Mouse (Mus musculus) lung, embryonic 16.5 days (tissue): Measurements from ENCODE around the gene Hist2h2ac. TPM values are rescaled to one million over a fixed set of nuclear protein-coding genes. Genes with fewer than 3 reads are reported as not detected.

Experiments
- microRNA-seq: library from miRNA; unstranded; fragments of <30 nt; microRNA quantifications from one replicate; pipeline ENCODE4, GENCODE M21; 2016
- polyA plus RNA-seq: library from polyadenylated mRNA; unstranded; fragments of >200 nt; fragmentation: Nextera tagmentation; extraction: Ambion mirVana; gene quantifications from 2 replicates; pipeline ENCODE4 v1.2.1, GENCODE M21; 2015

The Hist2h2ac gene
- polyA plus RNA-seq, 1 experiment from 2014 or later = 9.0 TPM

Small RNA genes lying within 50 kb of the gene (microRNA-seq; reads per million reads assigned to microRNA genes)
- gene Gm44492 (not detected), gene Gm47311 (not detected), gene Gm47313 (not detected)

Other genes with a start within 250 kb of the Hist2h2ac start
- 24.0 and 25.3 TPM in 2 replicates for gene Plekho1, start 224.9 kb downstream of the Hist2h2ac start, polyA plus RNA-seq
- gene Vps45, start 162.4 kb downstream of the Hist2h2ac start, polyA plus RNA-seq = 39.6 and 39.8 TPM in 2 replicates
- gene Otud7b, start 116.4 kb downstream of the Hist2h2ac start, polyA plus RNA-seq = 18.8 and 22.9 TPM in 2 replicates
- gene Mtmr11, start 58.9 kb downstream of the Hist2h2ac start, polyA plus RNA-seq = 13.0 and 14.0 TPM in 2 replicates
- 143 and 167 TPM in 2 replicates for gene Sf3b4, start 48.5 kb downstream of the Hist2h2ac start, polyA plus RNA-seq
- 2.3 and 2.6 TPM in 2 replicates for gene Sv2a, start 39.7 kb downstream of the Hist2h2ac start, polyA plus RNA-seq
- 51.4 and 51.6 TPM in 2 replicates for gene Bola1, start 1.2 kb downstream of the Hist2h2ac start, polyA plus RNA-seq
- gene Hist2h2ab, start 1.0 kb downstream of the Hist2h2ac start, polyA plus RNA-seq = 1.3 and 1.9 TPM in 2 replicates
- 7.5 and 8.8 TPM in 2 replicates for gene Hist2h2be, start 239 bp upstream of the Hist2h2ac start, polyA plus RNA-seq
- gene Hist2h3c2, start 18.2 kb upstream of the Hist2h2ac start, polyA plus RNA-seq = 3.6 and 4.7 TPM in 2 replicates
- 37.6 and 61.6 TPM in 2 replicates for gene Hist2h2aa2, start 19.4 kb upstream of the Hist2h2ac start, polyA plus RNA-seq
- 16.9 and 21.5 TPM in 2 replicates for gene Hist2h2aa1, start 24.6 kb upstream of the Hist2h2ac start, polyA plus RNA-seq
- 1.0 and 2.3 TPM in 2 replicates for gene Hist2h3c1, start 25.8 kb upstream of the Hist2h2ac start, polyA plus RNA-seq
- gene Hist2h4, start 42.4 kb upstream of the Hist2h2ac start, polyA plus RNA-seq = 9.8 and 12.3 TPM in 2 replicates
- gene Hist2h3b, start 47.8 kb upstream of the Hist2h2ac start, polyA plus RNA-seq = 55.7 and 61.1 TPM in 2 replicates
- 13.0 and 14.5 TPM in 2 replicates for gene Hist2h2bb, start 48.9 kb upstream of the Hist2h2ac start, polyA plus RNA-seq
- gene Fcgr1, start 73.1 kb upstream of the Hist2h2ac start, polyA plus RNA-seq = 2.3 and 2.7 TPM in 2 replicates
- gene BC107364, start 231.4 kb upstream of the Hist2h2ac start, polyA plus RNA-seq = 0.30 and 0.34 TPM in 2 replicates